Mouse (Mus musculus): ENCODE data around the gene Pth2. TPM values are rescaled to one million over a fixed set of nuclear protein-coding genes. Genes with fewer than 3 reads are reported as not detected.
A peak's percentile ranks its signal among the peaks of the same experiment; 100 is the strongest.

The Pth2 gene
- polyA plus RNA-seq, 1 experiment from 2014 or later: not detected

DNA sequence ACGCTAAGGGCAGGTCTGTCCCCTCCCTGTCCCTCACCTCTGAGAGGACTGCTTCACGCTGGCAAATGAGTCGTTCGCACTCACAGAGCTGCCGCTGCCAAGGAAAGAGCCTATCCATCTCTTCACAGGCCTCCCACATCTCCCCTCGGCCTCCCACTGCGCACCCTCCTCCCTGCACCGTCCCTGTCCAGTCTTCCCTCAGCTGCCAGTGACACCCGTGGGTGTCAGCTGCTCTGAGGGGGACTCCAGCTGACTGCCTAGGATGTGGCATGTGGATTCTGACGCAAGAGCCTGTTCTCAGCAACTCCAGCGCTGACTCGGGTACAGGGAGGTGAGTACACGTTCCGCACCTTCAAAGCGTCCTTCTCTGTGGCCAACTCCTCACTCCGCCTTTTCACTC, 8.8 kb downstream of the Pth2 start:
- Histone ChIP-seq H3K9ac (replicated peaks; ENCODE audit: low read length) (no peak overlapping the region; the same call in 1 of the 2 replicates), H3K27ac (replicated peaks; ENCODE audit: low read depth, low read length) (no peak overlapping the region), H3K36me3 (replicated peaks; ENCODE audit: control insufficient read depth, insufficient read depth, low read depth, low read length) (no peaks in the 10 kb centered on the region), H3K9me3 (replicated peaks; ENCODE audit: control insufficient read depth, low read length) (no peaks in the 10 kb centered on the region), H3K27me3 (ENCODE audit: control insufficient read depth, insufficient read depth, low read length) (peaks cover 8% of the 10 kb centered on the region), H3K4me1 (ENCODE audit: control insufficient read depth, insufficient read depth, low read length) (peaks cover 3% of the 10 kb centered on the region), H3K4me2 (ENCODE audit: low read depth, low read length) (no peak overlapping the region), H3K4me3 (ENCODE audit: low read depth, low read length) (no peak overlapping the region)
- 61% methylated on average over 16 of the region's 16 CpGs for WGBS
- ATAC-seq (replicated peaks; ENCODE audit: insufficient number of reproducible peaks, low FRiP score, low TSS enrichment, low read depth) (no peak), DNase-seq (ENCODE audit: low spot score) (no peak)

DNA sequence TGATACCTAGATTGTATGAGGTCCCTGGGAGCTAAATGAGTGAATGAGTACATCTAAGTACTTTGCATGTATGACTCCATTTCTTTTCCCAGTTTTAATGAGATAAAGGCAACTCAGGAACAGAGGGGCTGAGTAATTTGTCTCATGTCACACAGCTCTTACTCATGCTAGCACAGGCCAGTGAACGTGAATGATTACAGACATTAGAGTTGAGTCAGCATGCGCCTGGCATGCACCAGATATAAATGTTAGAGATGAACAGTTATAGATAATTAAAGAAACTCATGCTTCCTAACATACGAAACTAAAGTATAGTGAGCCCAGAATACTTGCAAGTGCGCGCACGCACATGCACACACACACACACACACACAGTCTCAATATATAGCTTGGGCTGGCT, 9.4 kb downstream of the Pth2 start:
- Histone ChIP-seq H3K36me3 (replicated peaks; ENCODE audit: control insufficient read depth, insufficient read depth, low read depth, low read length) (no peaks in the 10 kb centered on the region), H3K27ac (replicated peaks; ENCODE audit: low read depth, low read length) (no peak overlapping the region), H3K27me3 (ENCODE audit: control insufficient read depth, insufficient read depth, low read length) (peaks cover 4% of the 10 kb centered on the region; the same call in 1 of the 2 replicates), H3K4me2 (ENCODE audit: low read depth, low read length) (no peak overlapping the region), H3K9me3 (replicated peaks; ENCODE audit: control insufficient read depth, low read length) (no peaks in the 10 kb centered on the region), H3K9ac (replicated peaks; ENCODE audit: low read length) (no peak overlapping the region), H3K4me3 (ENCODE audit: low read depth, low read length) (no peak overlapping the region), H3K4me1 (ENCODE audit: control insufficient read depth, insufficient read depth, low read length) (peaks cover 3% of the 10 kb centered on the region)
- no peak for DNase-seq (ENCODE audit: low spot score)
- no peak for ATAC-seq (replicated peaks; ENCODE audit: insufficient number of reproducible peaks, low FRiP score, low TSS enrichment, low read depth)
- 93% methylated on average over 6 of the region's 6 CpGs for WGBS

GRCm38 (mm10) chr7:45191161-45191560, 10.4 kb downstream of the Pth2 start:
- no peak overlapping the region for H3K27ac ChIP-seq (replicated peaks; ENCODE audit: low read depth, low read length)
- H3K4me1 ChIP-seq (ENCODE audit: control insufficient read depth, insufficient read depth, low read length): peaks cover 3% of the 10 kb centered on the region
- ATAC-seq (replicated peaks; ENCODE audit: insufficient number of reproducible peaks, low FRiP score, low TSS enrichment, low read depth) (no peak), DNase-seq (ENCODE audit: low spot score) (no peak)
- no peaks in the 10 kb centered on the region for H3K9me3 ChIP-seq (replicated peaks; ENCODE audit: control insufficient read depth, low read length)
- H3K9ac ChIP-seq (replicated peaks; ENCODE audit: low read length): no peak overlapping the region
- 75% methylated on average over 2 of the region's 2 CpGs for WGBS
- H3K27me3 ChIP-seq (ENCODE audit: control insufficient read depth, insufficient read depth, low read length): peaks cover 2% of the 10 kb centered on the region; the same call in 1 of the 2 replicates
- no peak overlapping the region for H3K4me3 ChIP-seq (ENCODE audit: low read depth, low read length)
- no peak overlapping the region for H3K4me2 ChIP-seq (ENCODE audit: low read depth, low read length)
- no peaks in the 10 kb centered on the region for H3K36me3 ChIP-seq (replicated peaks; ENCODE audit: control insufficient read depth, insufficient read depth, low read depth, low read length)

- WGBS: 14% methylated on average over 8 of the region's 8 CpGs
- H3K9ac ChIP-seq (replicated peaks; ENCODE audit: low read length): no peak overlapping the region
- H3K4me3 ChIP-seq (ENCODE audit: low read depth, low read length): no peak overlapping the region
- H3K36me3 ChIP-seq (replicated peaks; ENCODE audit: control insufficient read depth, insufficient read depth, low read depth, low read length): no peaks in the 10 kb centered on the region
- DNase-seq (ENCODE audit: low spot score): peak; percentile 79
- H3K4me2 ChIP-seq (ENCODE audit: low read depth, low read length): no peak overlapping the region; the same call in 1 of the 2 replicates
- no peak overlapping the region for H3K27ac ChIP-seq (replicated peaks; ENCODE audit: low read depth, low read length)
- H3K4me1 ChIP-seq (ENCODE audit: control insufficient read depth, insufficient read depth, low read length): peaks cover 3% of the 10 kb centered on the region
- H3K27me3 ChIP-seq (ENCODE audit: control insufficient read depth, insufficient read depth, low read length): peaks cover 2% of the 10 kb centered on the region; the same call in 1 of the 2 replicates
- peak; percentile 54 for ATAC-seq (replicated peaks; ENCODE audit: insufficient number of reproducible peaks, low FRiP score, low TSS enrichment, low read depth)
- H3K9me3 ChIP-seq (replicated peaks; ENCODE audit: control insufficient read depth, low read length): no peaks in the 10 kb centered on the region
Measured at GRCm38 (mm10) chr7:45191803-45192363, 11.1 kb downstream of the Pth2 start.

- Histone ChIP-seq H3K36me3 (replicated peaks; ENCODE audit: control insufficient read depth, insufficient read depth, low read depth, low read length) (no peaks in the 10 kb centered on the region), H3K9me3 (replicated peaks; ENCODE audit: control insufficient read depth, low read length) (no peaks in the 10 kb centered on the region), H3K9ac (replicated peaks; ENCODE audit: low read length) (no peak overlapping the region), H3K4me3 (ENCODE audit: low read depth, low read length) (no peak overlapping the region), H3K4me1 (ENCODE audit: control insufficient read depth, insufficient read depth, low read length) (peaks cover 3% of the 10 kb centered on the region), H3K4me2 (ENCODE audit: low read depth, low read length) (no peak overlapping the region), H3K27ac (replicated peaks; ENCODE audit: low read depth, low read length) (no peak overlapping the region), H3K27me3 (ENCODE audit: control insufficient read depth, insufficient read depth, low read length) (peaks cover 2% of the 10 kb centered on the region; the same call in 1 of the 2 replicates)
- WGBS: 76% methylated on average over 7 of the region's 7 CpGs
- ATAC-seq (replicated peaks; ENCODE audit: insufficient number of reproducible peaks, low FRiP score, low TSS enrichment, low read depth) (no peak), DNase-seq (ENCODE audit: low spot score) (no peak)
Measured at GRCm38 (mm10) chr7:45192585-45193310, 12.0 kb downstream of the Pth2 start.

DNA sequence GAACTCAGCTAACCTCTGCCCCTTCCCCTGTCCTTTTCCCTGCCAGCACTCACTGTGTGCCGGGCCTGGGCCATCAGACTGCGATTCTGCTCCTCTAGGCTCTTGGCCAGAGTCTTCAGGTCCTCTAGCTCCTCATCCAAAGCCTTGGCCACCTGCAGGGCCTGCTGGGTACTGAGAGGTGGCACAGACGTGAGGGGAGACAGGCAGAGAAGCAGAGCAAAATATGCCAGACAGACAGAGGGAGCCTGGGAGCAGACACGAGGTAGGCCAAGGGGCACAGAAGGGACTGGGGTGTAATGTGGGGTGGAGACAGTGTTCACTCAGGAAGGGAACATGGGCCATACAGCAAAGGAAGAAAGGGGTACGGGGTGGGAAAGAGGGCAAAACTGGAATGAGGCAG, 12.6 kb downstream of the Pth2 start:
- Histone ChIP-seq H3K4me3 (ENCODE audit: low read depth, low read length) (no peak overlapping the region), H3K4me1 (ENCODE audit: control insufficient read depth, insufficient read depth, low read length) (peaks cover 3% of the 10 kb centered on the region), H3K9me3 (replicated peaks; ENCODE audit: control insufficient read depth, low read length) (no peaks in the 10 kb centered on the region), H3K27me3 (ENCODE audit: control insufficient read depth, insufficient read depth, low read length) (peaks cover 2% of the 10 kb centered on the region; the same call in 1 of the 2 replicates), H3K4me2 (ENCODE audit: low read depth, low read length) (no peak overlapping the region), H3K9ac (replicated peaks; ENCODE audit: low read length) (no peak overlapping the region), H3K36me3 (replicated peaks; ENCODE audit: control insufficient read depth, insufficient read depth, low read depth, low read length) (no peaks in the 10 kb centered on the region), H3K27ac (replicated peaks; ENCODE audit: low read depth, low read length) (no peak overlapping the region)
- ATAC-seq (replicated peaks; ENCODE audit: insufficient number of reproducible peaks, low FRiP score, low TSS enrichment, low read depth) (no peak), DNase-seq (ENCODE audit: low spot score) (no peak)
- WGBS: 64% methylated on average over 5 of the region's 5 CpGs

- peaks cover 3% of the 10 kb centered on the region for H3K4me1 ChIP-seq (ENCODE audit: control insufficient read depth, insufficient read depth, low read length)
- no peak overlapping the region for H3K4me3 ChIP-seq (ENCODE audit: low read depth, low read length)
- no peaks in the 10 kb centered on the region for H3K9me3 ChIP-seq (replicated peaks; ENCODE audit: control insufficient read depth, low read length)
- H3K27ac ChIP-seq (replicated peaks; ENCODE audit: low read depth, low read length): no peak overlapping the region
- DNase-seq (ENCODE audit: low spot score) (no peak), ATAC-seq (replicated peaks; ENCODE audit: insufficient number of reproducible peaks, low FRiP score, low TSS enrichment, low read depth) (no peak)
- no peak overlapping the region for H3K9ac ChIP-seq (replicated peaks; ENCODE audit: low read length)
- H3K36me3 ChIP-seq (replicated peaks; ENCODE audit: control insufficient read depth, insufficient read depth, low read depth, low read length): no peaks in the 10 kb centered on the region
- 75% methylated on average over 17 of the region's 17 CpGs for WGBS
- H3K27me3 ChIP-seq (ENCODE audit: control insufficient read depth, insufficient read depth, low read length): peaks cover 2% of the 10 kb centered on the region; the same call in 1 of the 2 replicates
- no peak overlapping the region for H3K4me2 ChIP-seq (ENCODE audit: low read depth, low read length)
Measured at GRCm38 (mm10) chr7:45193871-45194785, 13.3 kb downstream of the Pth2 start.
